Mouse (Mus musculus) heart, embryonic 11.5 days (tissue): ENCODE measurements around the gene Ntmt1. TPM values are rescaled to one million over a fixed set of nuclear protein-coding genes. Genes with fewer than 3 reads are reported as not detected.
A peak's percentile ranks its signal among the peaks of the same experiment; 100 is the strongest.

Experiments
- ATAC-seq: fragments of 200-750 bp; cut with Nextera tagmentation; replicated peaks from 2 replicates; pipeline ENCODE4 v1.8.0; 2017; ENCODE audit warnings: moderate library complexity; ENCODE audit not compliant: insufficient number of reproducible peaks, low FRiP score, low TSS enrichment
- H3K27ac ChIP-seq: fragments of 300-500 bp; sonication (generic); 2 replicates; pipeline ENCODE4 v1.5.1; 2014; ENCODE audit warnings: mild to moderate bottlenecking, low read depth, low read length
- H3K27me3 ChIP-seq: fragments of 300-500 bp; sonication (generic); 2 replicates; pipeline ENCODE4 v1.6.1; 2014; ENCODE audit warnings: mild to moderate bottlenecking, low read length, mixed read lengths; ENCODE audit not compliant: control insufficient read depth, insufficient read depth
- H3K36me3 ChIP-seq: fragments of 300-500 bp; sonication (generic); 2 replicates; pipeline ENCODE4 v1.6.1; 2014; ENCODE audit warnings: mild to moderate bottlenecking, low read length, moderate library complexity, mixed read lengths; ENCODE audit not compliant: control insufficient read depth, insufficient read depth
- H3K4me1 ChIP-seq: fragments of 300-500 bp; sonication (generic); 2 replicates; pipeline ENCODE4 v1.6.1; 2014; ENCODE audit warnings: low read length; ENCODE audit not compliant: control insufficient read depth, insufficient read depth
- H3K4me2 ChIP-seq: fragments of 300-500 bp; sonication (generic); 2 replicates; pipeline ENCODE4 v1.6.1; 2014; ENCODE audit warnings: mild to moderate bottlenecking, moderate library complexity
- H3K4me3 ChIP-seq: fragments of 300-500 bp; sonication (generic); 2 replicates; pipeline ENCODE4 v1.5.1; 2014; ENCODE audit warnings: low read depth, low read length
- H3K9ac ChIP-seq: fragments of 300-500 bp; sonication (generic); 2 replicates; pipeline ENCODE4 v1.6.1; 2014; ENCODE audit warnings: mild to moderate bottlenecking, low read depth, low read length, moderate library complexity
- H3K9me3 ChIP-seq: fragments of 300-500 bp; sonication (generic); replicated peaks from 2 replicates; pipeline ENCODE4 v1.6.1; 2016; ENCODE audit warnings: low read length; ENCODE audit not compliant: control insufficient read depth
- WGBS: fragments of 180-500 bp; shearing (Covaris S2); extraction: QIAGEN DNeasy Blood & Tissue Kit; methylation state at CpG from one replicate; pipeline ENCODE4 v1.1.7; 2014; ENCODE audit not compliant: insufficient replicate concordance; 5-methylcytosine and 5-hydroxymethylcytosine counted together
- polyA plus RNA-seq: library from polyadenylated mRNA; unstranded; fragments of >200 nt; fragmentation: Nextera tagmentation; extraction: Ambion mirVana; gene quantifications from 2 replicates; pipeline ENCODE4 v1.2.1, GENCODE M21; 2014

The Ntmt1 gene
- polyA plus RNA-seq, 1 experiment from 2014 or later = 82.6 TPM

- H3K27ac ChIP-seq = 0 out of 2 replicates have a peak overlapping the region, but pooled peaks have one; percentile 0
- H3K4me2 ChIP-seq = peak overlapping the region; percentile 41; the same call in 1 of the 2 replicates
- 18% methylated on average over 21 of the region's 21 CpGs for WGBS
- H3K9me3 ChIP-seq = no peaks in the 10 kb centered on the region
- ATAC-seq = no peak
- no peak overlapping the region for H3K4me3 ChIP-seq
- H3K36me3 ChIP-seq = no peaks in the 10 kb centered on the region
- H3K9ac ChIP-seq = peak overlapping the region; percentile 59; the same call in 1 of the 2 replicates
- no peaks in the 10 kb centered on the region for H3K27me3 ChIP-seq
- H3K4me1 ChIP-seq = peaks cover 29% of the 10 kb centered on the region
These were observed 28.8 kb downstream of the Ntmt1 start for GRCm38 (mm10) chr2:30836238-30836990.

GRCm38 (mm10) chr2:30842615-30843014, 35.0 kb downstream of the Ntmt1 start:
- Histone ChIP-seq H3K4me3 (0 out of 2 replicates have a peak overlapping the region, but pooled peaks have one; percentile 3), H3K9ac (peak overlapping the region; percentile 13; the same call in 1 of the 2 replicates), H3K36me3 (no peaks in the 10 kb centered on the region), H3K27ac (peak overlapping the region; percentile 80), H3K27me3 (peaks cover 11% of the 10 kb centered on the region; the same call in 1 of the 2 replicates), H3K4me1 (peaks cover 33% of the 10 kb centered on the region), H3K4me2 (peak overlapping the region; percentile 48), H3K9me3 (no peaks in the 10 kb centered on the region)
- ATAC-seq = no peak
- WGBS = 15% methylated on average over 10 of the region's 10 CpGs

DNA sequence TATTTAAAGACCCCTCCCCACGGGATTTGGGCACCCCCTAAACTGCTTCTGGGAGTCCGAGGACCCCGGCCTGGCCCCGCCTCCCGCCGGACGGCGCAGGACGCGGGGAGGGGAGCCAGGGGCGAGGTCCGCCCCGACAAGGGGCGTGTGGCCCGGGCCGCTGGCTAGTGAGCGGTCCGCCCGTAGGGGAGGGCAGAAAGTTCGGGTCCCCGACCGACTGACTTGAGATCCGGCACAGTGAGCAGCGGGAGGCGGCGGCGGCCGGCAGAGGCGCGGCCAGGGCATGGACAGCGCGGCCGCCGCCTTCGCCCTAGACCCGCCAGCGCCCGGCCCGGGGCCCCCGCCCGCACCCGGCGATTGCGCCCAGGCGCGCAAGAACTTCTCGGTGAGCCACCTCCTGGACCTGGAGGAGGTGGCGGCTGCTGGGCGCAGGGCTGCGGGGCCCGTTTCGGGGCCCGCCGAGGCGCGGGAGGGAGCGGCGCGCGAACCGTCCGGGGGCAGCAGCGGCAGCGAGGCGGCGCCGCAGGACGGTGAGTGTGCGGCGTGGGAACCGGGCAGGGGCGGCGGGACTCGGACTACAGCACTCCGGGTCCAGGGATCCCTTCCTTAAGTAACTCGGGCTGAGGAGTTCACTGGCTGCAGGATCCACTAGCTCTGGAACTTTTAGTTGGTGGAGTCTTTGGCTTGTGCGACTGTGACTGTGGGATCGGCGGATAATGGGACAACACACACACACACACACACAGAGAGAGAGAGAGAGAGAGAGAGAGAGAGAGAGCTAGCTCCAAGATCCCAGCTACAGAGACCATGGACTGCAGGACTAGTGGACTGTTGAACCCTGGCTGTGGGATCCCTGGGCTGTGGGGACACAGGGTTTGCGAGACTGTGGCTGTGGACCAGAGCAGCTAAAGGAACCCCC, 37.8 kb downstream of the Ntmt1 start:
- WGBS = under 1% methylated on average over 77 of the region's 80 CpGs
- H3K4me2 ChIP-seq = peak overlapping the region; percentile 81
- H3K9ac ChIP-seq = peak overlapping the region; percentile 91
- no peak for ATAC-seq
- H3K27ac ChIP-seq = peak overlapping the region; percentile 84
- peaks cover 11% of the 10 kb centered on the region; the same call in 1 of the 2 replicates for H3K27me3 ChIP-seq
- H3K9me3 ChIP-seq = no peaks in the 10 kb centered on the region
- no peaks in the 10 kb centered on the region for H3K36me3 ChIP-seq
- peaks cover 45% of the 10 kb centered on the region for H3K4me1 ChIP-seq
- H3K4me3 ChIP-seq = peak overlapping the region; percentile 85

DNA sequence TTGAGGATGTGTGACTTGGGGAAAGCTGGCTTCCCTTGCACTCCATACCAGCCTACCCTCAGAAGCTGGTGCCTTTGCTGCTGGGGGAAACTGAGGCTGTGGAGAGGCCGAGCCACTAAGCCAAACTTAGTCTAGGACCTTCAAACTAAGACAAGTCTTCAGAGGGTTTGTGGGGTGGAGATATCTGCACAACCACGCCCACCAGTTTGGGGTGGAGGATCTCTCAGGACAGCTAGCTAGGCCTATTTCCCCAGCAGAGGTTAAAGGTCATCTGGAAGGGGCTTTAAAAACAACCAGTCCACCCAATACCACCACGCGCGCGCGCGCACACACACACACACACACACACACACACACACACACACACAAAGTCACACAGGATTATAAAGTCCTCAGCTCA, 38.6 kb downstream of the Ntmt1 start:
- H3K4me1 ChIP-seq = peaks cover 54% of the 10 kb centered on the region
- 40% methylated on average over 8 of the region's 8 CpGs for WGBS
- H3K27ac ChIP-seq = peak overlapping the region; percentile 84
- peaks cover 11% of the 10 kb centered on the region; the same call in 1 of the 2 replicates for H3K27me3 ChIP-seq
- ATAC-seq = no peak
- peak overlapping the region; percentile 81 for H3K4me2 ChIP-seq
- H3K36me3 ChIP-seq = no peaks in the 10 kb centered on the region
- H3K4me3 ChIP-seq = peak overlapping the region; percentile 85
- no peaks in the 10 kb centered on the region for H3K9me3 ChIP-seq
- H3K9ac ChIP-seq = peak overlapping the region; percentile 91

- ATAC-seq = peak; percentile 29; the same call in 1 of the 2 replicates
- Histone ChIP-seq H3K27me3 (peaks cover 11% of the 10 kb centered on the region; the same call in 1 of the 2 replicates), H3K9ac (peak overlapping the region; percentile 50; the same call in 1 of the 2 replicates), H3K9me3 (no peaks in the 10 kb centered on the region), H3K27ac (peak overlapping the region; percentile 84), H3K4me2 (peak overlapping the region; percentile 81), H3K36me3 (no peaks in the 10 kb centered on the region), H3K4me3 (peak overlapping the region; percentile 85), H3K4me1 (peaks cover 55% of the 10 kb centered on the region)
- 10% methylated on average over 6 of the region's 6 CpGs for WGBS
These were observed 39.1 kb downstream of the Ntmt1 start for GRCm38 (mm10) chr2:30846723-30847122.

DNA sequence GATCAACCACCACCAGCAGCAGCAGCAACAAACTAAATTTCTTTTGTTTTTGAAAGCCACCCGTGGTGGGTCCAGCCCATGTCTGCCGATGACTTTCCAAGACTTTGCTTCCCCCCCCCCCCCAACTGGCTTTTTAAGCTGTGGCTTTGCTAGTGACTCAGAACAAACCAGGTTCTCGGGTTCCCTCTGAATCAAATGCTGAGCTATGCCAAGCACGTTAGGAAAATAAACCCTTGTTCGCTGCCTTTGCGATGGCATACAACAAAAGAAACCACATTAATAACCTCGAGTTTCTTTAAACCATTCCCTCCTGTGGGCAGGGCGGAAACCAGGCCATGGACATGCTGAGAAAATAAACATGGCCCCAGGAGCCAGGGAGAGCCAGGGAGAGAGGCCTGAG, 40.6 kb downstream of the Ntmt1 start:
- H3K27ac ChIP-seq = no peak overlapping the region

DNA sequence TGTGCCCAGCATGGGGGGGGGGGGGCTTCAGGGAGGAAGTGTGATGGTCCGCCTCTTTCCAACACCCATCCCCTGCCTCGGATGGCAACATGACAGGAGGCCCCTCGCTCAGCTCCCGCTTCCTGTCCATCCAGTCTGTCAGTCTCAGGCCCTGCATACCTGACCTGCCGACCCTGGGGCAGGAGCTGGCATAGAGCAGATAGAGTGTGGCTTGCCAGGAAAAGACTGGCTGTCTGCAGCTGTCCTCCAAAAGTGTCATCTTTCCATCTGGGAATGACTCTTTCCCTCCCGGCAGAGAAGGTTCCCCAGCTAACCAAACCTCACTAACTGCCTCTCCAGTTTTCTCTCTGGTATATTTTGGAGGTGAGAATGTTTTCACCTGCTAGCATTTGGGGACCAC, 43.0 kb downstream of the Ntmt1 start:
- H3K4me1 ChIP-seq = peaks cover 69% of the 10 kb centered on the region
- no peaks in the 10 kb centered on the region for H3K36me3 ChIP-seq
- H3K9me3 ChIP-seq = no peaks in the 10 kb centered on the region
- no peak for ATAC-seq
- H3K9ac ChIP-seq = peak overlapping the region; percentile 50; the same call in 1 of the 2 replicates
- no peak overlapping the region for H3K4me2 ChIP-seq
- no peak overlapping the region for H3K4me3 ChIP-seq
- H3K27me3 ChIP-seq = no peaks in the 10 kb centered on the region; the same call in 1 of the 2 replicates
- 27% methylated on average over 6 of the region's 6 CpGs for WGBS
- H3K27ac ChIP-seq = no peak overlapping the region

More for the DNA sequence above, 40.6 kb downstream of the Ntmt1 start:
- H3K4me2 ChIP-seq = no peak overlapping the region
- no peak for ATAC-seq
- H3K4me1 ChIP-seq = peaks cover 59% of the 10 kb centered on the region
- no peak overlapping the region for H3K9ac ChIP-seq
- H3K27me3 ChIP-seq = peaks cover 11% of the 10 kb centered on the region; the same call in 1 of the 2 replicates
- WGBS = 59% methylated on average over 8 of the region's 8 CpGs
- no peaks in the 10 kb centered on the region for H3K9me3 ChIP-seq
- no peaks in the 10 kb centered on the region for H3K36me3 ChIP-seq
- no peak overlapping the region for H3K4me3 ChIP-seq

- peak overlapping the region; percentile 6; the same call in 1 of the 2 replicates for H3K4me2 ChIP-seq
- 27% methylated on average over 20 of the region's 20 CpGs for WGBS
- H3K27me3 ChIP-seq = no peaks in the 10 kb centered on the region
- no peak for ATAC-seq
- no peaks in the 10 kb centered on the region; the same call in 1 of the 2 replicates for H3K36me3 ChIP-seq
- no peak overlapping the region for H3K4me3 ChIP-seq
- H3K27ac ChIP-seq = peak overlapping the region; percentile 12; the same call in 1 of the 2 replicates
- H3K4me1 ChIP-seq = peaks cover 58% of the 10 kb centered on the region
- no peaks in the 10 kb centered on the region for H3K9me3 ChIP-seq
- peak overlapping the region; percentile 39; the same call in 1 of the 2 replicates for H3K9ac ChIP-seq
These were observed 45.2 kb downstream of the Ntmt1 start for GRCm38 (mm10) chr2:30852771-30853313.
